Mouse (Mus musculus): ENCODE results near the gene Ankzf1. TPM values are rescaled to one million over a fixed set of nuclear protein-coding genes. Genes with fewer than 3 reads are reported as not detected.

The Ankzf1 gene
- total and polyA plus RNA-seq, 2 experiments from 2014 or later = 13.5 to 22.2 TPM

DNA sequence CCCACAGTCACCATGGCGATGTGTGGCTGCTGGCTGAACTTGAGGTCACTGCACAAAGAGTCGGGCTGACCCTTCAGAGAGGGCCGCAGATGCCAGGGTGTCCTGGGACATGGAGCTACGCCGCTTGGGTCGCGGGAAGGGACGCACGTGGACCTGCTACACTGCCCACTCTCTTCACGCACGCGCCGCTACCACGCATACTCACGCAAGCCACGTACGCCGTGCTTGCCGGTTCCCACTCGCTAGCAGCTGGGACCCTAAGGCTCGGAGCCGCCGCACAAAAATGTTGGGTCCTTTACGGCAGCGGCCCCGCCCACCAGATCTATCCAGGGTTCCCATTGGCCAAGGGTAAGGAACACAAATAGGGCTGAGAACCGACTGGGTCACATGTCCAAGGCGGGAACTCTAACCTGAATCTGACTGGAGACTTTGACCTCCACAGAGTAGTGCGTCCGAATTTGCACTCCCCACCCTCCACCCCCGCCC, 11.8 kb upstream of the Ankzf1 start, which contains the start of gene Abcb6:
TSS of gene Abcb6 (minus strand) at position 288 of the 486 bp plus-strand sequence.
- peak within 1 kb of the TSS; percentile 50; the same call in 1 of the 2 replicates for H3K27ac ChIP-seq (ENCODE audit: low read depth, low read length)
- H3K9ac ChIP-seq = peak within 1 kb of the TSS; percentile 64
- ATAC-seq (peak; percentile 98), DNase-seq (peak; percentile 96)
- peak within 1 kb of the TSS; percentile 58 for H3K4me3 ChIP-seq (ENCODE audit: low read depth, low read length)
- peak within 1 kb of the TSS; percentile 100 for H3K4me2 ChIP-seq (ENCODE audit: low read depth)
- peaks cover 14% of the 10 kb centered on the region for H3K4me1 ChIP-seq (ENCODE audit: insufficient read depth)
- WGBS = 3% methylated on average over 31 of the region's 31 CpGs
- H3K36me3 ChIP-seq (ENCODE audit: insufficient read depth) = peaks cover 58% of the 10 kb centered on the region
- no peaks in the 10 kb centered on the region for H3K27me3 ChIP-seq (ENCODE audit: insufficient read depth, low read length)
- TF ChIP-seq CTCF (IDR thresholded peaks at IDR 0.05; ENCODE audit: low read depth) = no peak
- no peaks in the 10 kb centered on the region for H3K9me3 ChIP-seq (ENCODE audit: low read length)

GRCm38 (mm10) chr1:75180741-75181140, 11.2 kb upstream of the Ankzf1 start:
- no peaks in the 10 kb centered on the region for H3K9me3 ChIP-seq (ENCODE audit: low read length)
- no peaks in the 10 kb centered on the region for H3K27me3 ChIP-seq (ENCODE audit: insufficient read depth, low read length)
- peaks cover 14% of the 10 kb centered on the region for H3K4me1 ChIP-seq (ENCODE audit: insufficient read depth)
- DNase-seq (no peak), ATAC-seq (no peak)
- no peak overlapping the region for H3K27ac ChIP-seq (ENCODE audit: low read depth, low read length)
- TF ChIP-seq CTCF (IDR thresholded peaks at IDR 0.05; ENCODE audit: low read depth) = no peak
- WGBS = 39% methylated on average over 7 of the region's 7 CpGs
- peak overlapping the region; percentile 100 for H3K4me2 ChIP-seq (ENCODE audit: low read depth)
- H3K9ac ChIP-seq = no peak overlapping the region
- H3K4me3 ChIP-seq (ENCODE audit: low read depth, low read length) = peak overlapping the region; percentile 58
- H3K36me3 ChIP-seq (ENCODE audit: insufficient read depth) = peaks cover 58% of the 10 kb centered on the region

DNA sequence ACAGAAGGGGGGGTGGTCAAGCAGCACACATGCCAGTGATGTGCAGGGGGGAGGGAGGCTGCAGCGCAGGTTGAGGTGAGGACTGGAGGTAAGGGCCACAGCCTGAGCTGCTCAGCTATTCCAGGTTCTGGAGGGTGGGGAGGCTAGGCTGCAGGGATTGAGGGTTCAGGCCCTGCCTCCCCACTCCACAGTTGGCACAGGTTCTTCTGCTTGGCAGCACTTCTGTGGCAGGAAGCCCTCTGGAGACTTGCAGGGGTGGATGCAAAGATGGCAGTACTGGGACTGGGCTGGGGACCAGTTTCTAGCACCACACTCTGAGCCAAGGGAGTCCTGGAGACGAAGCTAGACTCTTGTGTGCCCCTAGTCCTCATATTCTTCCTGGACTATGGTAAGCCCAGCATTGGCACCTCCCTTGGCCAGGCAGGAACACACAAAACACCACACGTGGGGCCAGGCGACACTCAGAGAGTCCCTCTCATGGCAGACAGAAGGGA, 10.5 kb upstream of the Ankzf1 start:
- Histone ChIP-seq H3K4me2 (ENCODE audit: low read depth) (no peak overlapping the region), H3K27me3 (ENCODE audit: insufficient read depth, low read length) (no peaks in the 10 kb centered on the region), H3K27ac (ENCODE audit: low read depth, low read length) (no peak overlapping the region), H3K9me3 (ENCODE audit: low read length) (no peaks in the 10 kb centered on the region), H3K36me3 (ENCODE audit: insufficient read depth) (peaks cover 59% of the 10 kb centered on the region), H3K4me1 (ENCODE audit: insufficient read depth) (peaks cover 14% of the 10 kb centered on the region), H3K4me3 (ENCODE audit: low read depth, low read length) (no peak overlapping the region), H3K9ac (no peak overlapping the region)
- 74% methylated on average over 4 of the region's 4 CpGs for WGBS
- TF ChIP-seq CTCF (IDR thresholded peaks at IDR 0.05; ENCODE audit: low read depth) = no peak
- DNase-seq = no peak
- ATAC-seq = no peak

DNA sequence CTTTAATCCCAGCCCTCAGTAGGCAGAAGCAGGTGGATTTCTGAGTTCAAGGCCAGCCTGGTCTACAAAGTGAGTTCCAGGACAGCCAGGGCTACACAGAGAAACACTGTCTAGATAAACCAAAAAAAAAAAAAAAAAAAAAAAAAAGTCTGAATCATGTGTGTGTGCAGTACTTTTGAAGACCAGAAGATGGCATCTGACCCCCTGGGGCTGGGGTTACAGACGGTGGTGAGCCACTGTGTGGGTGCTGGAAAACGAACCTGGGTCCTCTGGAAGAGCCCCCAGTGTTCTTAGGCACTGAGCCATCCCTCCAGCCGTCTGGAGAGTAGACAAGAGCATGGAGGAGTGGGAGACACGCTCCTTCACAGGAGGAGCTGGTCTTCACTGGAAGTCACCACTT, 9.8 kb upstream of the Ankzf1 start:
- no peak overlapping the region for H3K4me2 ChIP-seq (ENCODE audit: low read depth)
- no peak for DNase-seq

DNA sequence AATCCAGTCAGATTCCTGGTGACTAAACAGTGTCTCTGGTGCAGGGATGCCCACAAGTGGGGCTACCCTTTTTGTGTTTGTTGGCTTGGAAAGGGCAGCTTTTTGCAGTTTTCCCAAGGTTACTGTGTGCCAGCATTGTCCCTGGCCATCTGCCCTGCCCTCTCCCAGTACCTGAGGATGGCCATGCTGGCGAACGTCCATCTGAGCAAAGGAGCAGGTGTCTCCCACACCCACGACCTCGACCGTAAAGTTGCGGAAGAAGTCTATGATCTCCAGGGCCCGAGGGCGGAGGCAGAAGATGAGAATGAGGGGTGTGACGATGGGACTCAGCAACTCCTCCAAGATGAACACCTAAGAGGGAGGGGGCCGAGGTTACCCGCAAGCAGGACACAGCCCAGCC, 6.5 kb upstream of the Ankzf1 start:
- H3K36me3 ChIP-seq (ENCODE audit: insufficient read depth) = peaks cover 78% of the 10 kb centered on the region
- DNase-seq (no peak), ATAC-seq (no peak)
- no peak for TF ChIP-seq CTCF (IDR thresholded peaks at IDR 0.05; ENCODE audit: low read depth)
- no peak overlapping the region for H3K4me2 ChIP-seq (ENCODE audit: low read depth)
- H3K27ac ChIP-seq (ENCODE audit: low read depth, low read length) = no peak overlapping the region
- no peaks in the 10 kb centered on the region for H3K27me3 ChIP-seq (ENCODE audit: insufficient read depth, low read length)
- peaks cover 1% of the 10 kb centered on the region; the same call in 1 of the 2 replicates for H3K4me1 ChIP-seq (ENCODE audit: insufficient read depth)
- H3K4me3 ChIP-seq (ENCODE audit: low read depth, low read length) = no peak overlapping the region
- no peak overlapping the region for H3K9ac ChIP-seq
- H3K9me3 ChIP-seq (ENCODE audit: low read length) = no peaks in the 10 kb centered on the region
- WGBS = 88% methylated on average over 11 of the region's 11 CpGs

More for the DNA sequence above, 9.8 kb upstream of the Ankzf1 start:
- Histone ChIP-seq H3K27ac (ENCODE audit: low read depth, low read length) (no peak overlapping the region), H3K4me1 (ENCODE audit: insufficient read depth) (peaks cover 14% of the 10 kb centered on the region), H3K36me3 (ENCODE audit: insufficient read depth) (peaks cover 60% of the 10 kb centered on the region), H3K9ac (no peak overlapping the region), H3K9me3 (ENCODE audit: low read length) (no peaks in the 10 kb centered on the region), H3K4me3 (ENCODE audit: low read depth, low read length) (no peak overlapping the region), H3K27me3 (ENCODE audit: insufficient read depth, low read length) (no peaks in the 10 kb centered on the region)
- 77% methylated on average over 4 of the region's 4 CpGs for WGBS
- ATAC-seq = no peak
- TF ChIP-seq CTCF (IDR thresholded peaks at IDR 0.05; ENCODE audit: low read depth) = peak; percentile 21; the same call in 1 of the 2 replicates

DNA sequence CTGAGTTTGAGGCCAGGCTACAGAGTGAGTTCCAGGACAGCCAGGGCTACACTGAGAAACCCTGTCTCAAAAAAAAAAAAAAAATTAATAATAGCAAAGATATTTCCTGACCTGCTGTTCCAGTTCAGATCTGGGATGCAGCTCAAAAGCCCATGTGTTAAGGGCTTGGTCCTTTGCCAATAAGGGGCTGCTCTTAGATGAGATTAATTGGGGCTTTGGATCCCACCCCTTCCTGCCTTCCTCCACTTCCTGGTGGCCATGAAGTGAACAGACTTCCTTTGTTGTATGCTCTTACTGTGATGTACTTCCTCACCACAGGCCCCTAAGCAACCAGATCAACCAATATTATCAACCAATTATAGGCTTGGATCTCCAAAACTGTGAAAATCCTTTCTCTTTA, 4.8 kb upstream of the Ankzf1 start:
- no peak for ATAC-seq
- no peak for DNase-seq
- Histone ChIP-seq H3K4me2 (ENCODE audit: low read depth) (no peak overlapping the region), H3K4me1 (ENCODE audit: insufficient read depth) (peaks cover 9% of the 10 kb centered on the region), H3K9ac (no peak overlapping the region), H3K27ac (ENCODE audit: low read depth, low read length) (no peak overlapping the region), H3K4me3 (ENCODE audit: low read depth, low read length) (no peak overlapping the region), H3K9me3 (ENCODE audit: low read length) (no peaks in the 10 kb centered on the region), H3K27me3 (ENCODE audit: insufficient read depth, low read length) (no peaks in the 10 kb centered on the region), H3K36me3 (ENCODE audit: insufficient read depth) (peaks cover 71% of the 10 kb centered on the region)
- no peak for TF ChIP-seq CTCF (IDR thresholded peaks at IDR 0.05; ENCODE audit: low read depth)

- Histone ChIP-seq H3K4me2 (ENCODE audit: low read depth) (no peak overlapping the region), H3K36me3 (ENCODE audit: insufficient read depth) (peaks cover 62% of the 10 kb centered on the region), H3K27ac (ENCODE audit: low read depth, low read length) (no peak overlapping the region), H3K27me3 (ENCODE audit: insufficient read depth, low read length) (no peaks in the 10 kb centered on the region), H3K4me1 (ENCODE audit: insufficient read depth) (peaks cover 14% of the 10 kb centered on the region), H3K9ac (no peak overlapping the region), H3K4me3 (ENCODE audit: low read depth, low read length) (no peak overlapping the region), H3K9me3 (ENCODE audit: low read length) (no peaks in the 10 kb centered on the region)
- DNase-seq (no peak), ATAC-seq (no peak)
- no peak for TF ChIP-seq CTCF (IDR thresholded peaks at IDR 0.05; ENCODE audit: low read depth)
- 92% methylated on average over 2 of the region's 2 CpGs for WGBS
These were observed 4.0 kb upstream of the Ankzf1 start for GRCm38 (mm10) chr1:75187914-75188483.
